Mouse (Mus musculus) lung, adult 2 months (tissue): Measurements from ENCODE around the gene Limch1. TPM values are rescaled to one million over a fixed set of nuclear protein-coding genes. Genes with fewer than 3 reads are reported as not detected.

Experiments
- DNase-seq: peaks from one replicate; pipeline ENCODE4 v3.0.0; 2022
- H3K4me1 ChIP-seq: fragments of 200-500 bp; 2 replicates; pipeline ENCODE4 v1.6.1; 2011; ENCODE audit warnings: low read length; ENCODE audit not compliant: control insufficient read depth, insufficient read depth
- H3K4me3 ChIP-seq: fragments of 200-500 bp; replicated peaks from 2 replicates; pipeline ENCODE3; 2011; ENCODE audit warnings: low read depth, mild to moderate bottlenecking, control low read depth, low read length; ENCODE audit errors: extremely low read depth
- CTCF ChIP-seq: fragments of 200-500 bp; IDR thresholded peaks from 2 replicates; pipeline ENCODE4 v1.5.1; 2011; ENCODE audit warnings: mild to moderate bottlenecking, low read length, control low read depth; ENCODE audit not compliant: insufficient read depth
- POLR2A ChIP-seq: fragments of 200-500 bp; IDR thresholded peaks from 2 replicates; pipeline ENCODE4 v1.6.1; 2011; ENCODE audit warnings: low read depth, mild to moderate bottlenecking, control low read depth, low read length, borderline replicate concordance; ENCODE audit errors: extremely low read depth
- WGBS: fragments of 180-500 bp; shearing (Covaris S2); methylation state at CpG from one replicate; pipeline ENCODE4 v1.1.7; 2018; 5-methylcytosine and 5-hydroxymethylcytosine counted together
- polyA plus RNA-seq: library from polyadenylated mRNA; depleted of rRNA; stranded (reverse); fragments of >200 nt; gene quantifications from 2 replicates; pipeline ENCODE4 v1.2.3, GENCODE M21; 2012

The Limch1 gene
- polyA plus RNA-seq, 1 experiment = 242 TPM

- 71% methylated on average over 3 of the region's 3 CpGs for WGBS
- DNase-seq = no peak
- Histone ChIP-seq H3K4me3 (no peak overlapping the region), H3K4me1 (peaks cover 3% of the 10 kb centered on the region)
- no peak for TF ChIP-seq POLR2A
- no peak for TF ChIP-seq CTCF
Measured at GRCm38 (mm10) chr5:66718413-66718812, 27.2 kb upstream of the Limch1 start.

GRCm38 (mm10) chr5:66718880-66719279 is 26.7 kb upstream of the Limch1 start:
- peaks cover 7% of the 10 kb centered on the region for H3K4me1 ChIP-seq
- DNase-seq = no peak
- no peak overlapping the region for H3K4me3 ChIP-seq
- WGBS = 83% methylated on average over 7 of the region's 7 CpGs
- TF ChIP-seq POLR2A (no peak), CTCF (no peak)

GRCm38 (mm10) chr5:66720921-66721320 is 24.7 kb upstream of the Limch1 start:
- no peak for DNase-seq
- WGBS = 69% methylated on average over 5 of the region's 5 CpGs
- no peak overlapping the region for H3K4me3 ChIP-seq
- peaks cover 7% of the 10 kb centered on the region for H3K4me1 ChIP-seq
- TF ChIP-seq POLR2A (no peak), CTCF (no peak)

GRCm38 (mm10) chr5:66722586-66722985 is 23.0 kb upstream of the Limch1 start:
- 62% methylated on average over 9 of the region's 9 CpGs for WGBS

GRCm38 (mm10) chr5:66723037-66723436 is 22.6 kb upstream of the Limch1 start:
- WGBS = 13% methylated on average over 4 of the region's 4 CpGs
- no peak overlapping the region for H3K4me3 ChIP-seq
- no peak for DNase-seq
- TF ChIP-seq CTCF (no peak), POLR2A (no peak)
- H3K4me1 ChIP-seq = peaks cover 7% of the 10 kb centered on the region

More at GRCm38 (mm10) chr5:66722586-66722985, 23.0 kb upstream of the Limch1 start:
- no peak for DNase-seq
- no peak overlapping the region for H3K4me3 ChIP-seq
- H3K4me1 ChIP-seq = peaks cover 7% of the 10 kb centered on the region
- no peak for TF ChIP-seq POLR2A
- TF ChIP-seq CTCF = no peak

DNA sequence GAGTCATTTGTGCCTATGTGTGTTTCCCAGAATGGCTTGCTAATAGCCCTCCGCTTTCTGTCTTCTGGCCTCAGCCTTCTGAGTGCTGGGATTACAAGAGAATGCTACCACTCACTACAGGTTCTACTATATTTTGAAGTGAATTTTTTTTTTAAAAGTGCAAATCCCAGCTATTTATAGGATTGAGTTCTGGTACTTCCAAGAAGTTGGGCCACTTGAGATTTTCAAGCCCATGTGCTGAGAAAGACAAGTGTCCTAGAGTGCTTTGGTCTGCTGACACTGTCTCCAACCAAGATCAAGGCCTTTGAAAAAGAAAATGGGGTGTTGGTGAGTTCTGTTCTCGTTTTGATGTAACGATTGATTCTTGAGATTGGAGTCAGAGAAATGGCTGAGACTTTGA is 22.0 kb upstream of the Limch1 start:
- H3K4me3 ChIP-seq = no peak overlapping the region
- WGBS = 30% methylated on average over 3 of the region's 3 CpGs

DNA sequence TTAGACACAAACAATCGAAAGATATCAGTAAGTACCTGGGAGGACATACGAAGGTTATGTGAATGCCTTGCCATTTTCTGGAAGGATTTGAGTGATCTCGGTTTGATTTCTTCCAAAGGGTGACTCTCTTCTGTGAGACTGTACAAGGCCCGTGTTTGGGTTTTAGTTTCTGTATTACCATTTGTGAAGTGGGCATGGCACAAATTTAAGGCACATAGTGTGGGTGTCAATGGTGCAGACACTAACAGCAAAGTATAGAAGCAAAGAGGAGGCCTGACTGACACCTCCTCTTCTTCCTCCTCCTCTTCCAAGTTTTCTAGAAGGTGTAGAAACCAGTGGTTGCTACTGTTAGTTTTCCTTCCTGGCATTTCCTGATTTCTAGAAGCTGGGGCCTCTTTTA is 16.3 kb upstream of the Limch1 start:
- no peak overlapping the region for H3K4me3 ChIP-seq
- no peak for DNase-seq
- 90% methylated on average over 4 of the region's 4 CpGs for WGBS
- H3K4me1 ChIP-seq = no peaks in the 10 kb centered on the region
- TF ChIP-seq CTCF = no peak
- no peak for TF ChIP-seq POLR2A

More for the DNA sequence above, 22.0 kb upstream of the Limch1 start:
- DNase-seq = no peak
- no peak for TF ChIP-seq POLR2A
- TF ChIP-seq CTCF = no peak
- H3K4me1 ChIP-seq = peaks cover 7% of the 10 kb centered on the region

DNA sequence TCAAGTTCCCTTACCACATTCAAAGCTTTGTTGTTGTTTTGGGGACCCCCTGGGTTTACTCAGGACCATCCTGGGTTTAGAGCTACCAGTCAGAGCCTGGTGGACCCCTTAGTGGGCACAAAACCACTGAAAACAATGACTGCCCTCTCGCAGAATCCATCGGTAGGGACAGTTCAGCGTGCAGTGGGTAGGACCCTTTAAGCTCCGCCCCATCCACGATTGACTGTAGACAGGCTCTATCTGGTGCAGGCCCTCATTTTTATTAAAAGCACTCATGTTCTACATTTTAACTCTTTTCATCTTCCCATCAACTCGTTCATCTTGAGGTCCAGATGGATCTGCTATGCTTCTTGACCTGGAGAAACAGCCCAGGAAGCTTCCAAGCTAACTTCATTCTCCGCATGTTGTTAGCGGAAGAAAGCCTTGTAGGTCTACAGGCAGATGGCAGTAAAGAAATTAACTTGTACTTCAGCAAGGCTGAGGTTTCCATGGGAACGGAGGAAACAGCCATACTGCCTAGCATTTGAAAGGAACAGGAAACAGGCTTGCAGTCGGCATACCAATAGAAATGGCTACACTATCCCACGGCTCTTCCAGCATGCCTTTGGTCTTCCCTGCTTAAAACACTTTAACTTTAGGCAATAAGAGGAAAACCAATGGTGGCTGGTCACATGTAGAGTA is 14.9 kb upstream of the Limch1 start:
- H3K4me1 ChIP-seq = no peaks in the 10 kb centered on the region
- H3K4me3 ChIP-seq = no peak overlapping the region
- WGBS = 51% methylated on average over 11 of the region's 11 CpGs
- no peak for DNase-seq
- TF ChIP-seq CTCF = no peak
- TF ChIP-seq POLR2A = no peak

DNA sequence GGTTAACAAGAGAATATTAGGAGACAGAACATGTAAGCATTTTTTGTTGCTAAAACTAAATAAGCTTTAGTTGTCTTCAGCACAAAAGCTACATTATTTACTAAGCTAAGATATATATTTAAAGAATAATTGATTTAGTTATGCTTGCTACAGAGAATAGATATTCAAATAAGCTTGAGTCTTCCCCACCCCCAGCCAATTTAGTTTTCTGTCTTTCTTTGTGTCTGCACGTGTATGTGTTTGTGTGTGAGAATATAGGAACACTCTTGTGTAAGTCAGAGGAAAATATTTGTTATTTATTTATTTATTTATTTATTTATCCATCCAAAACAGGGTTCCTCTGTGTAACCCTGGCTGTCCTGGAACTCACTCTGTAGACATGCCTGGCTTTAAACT is 14.3 kb upstream of the Limch1 start:
- H3K4me3 ChIP-seq = no peak overlapping the region
- TF ChIP-seq POLR2A = no peak
- no peak for TF ChIP-seq CTCF
- WGBS = 89% methylated on average over 1 of the region's 1 CpGs
- no peaks in the 10 kb centered on the region for H3K4me1 ChIP-seq
- no peak for DNase-seq

GRCm38 (mm10) chr5:66733556-66733955 is 12.1 kb upstream of the Limch1 start:
- WGBS = 97% methylated on average over 1 of the region's 1 CpGs
- DNase-seq = no peak
- TF ChIP-seq POLR2A (no peak), CTCF (no peak)
- Histone ChIP-seq H3K4me1 (no peaks in the 10 kb centered on the region), H3K4me3 (no peak overlapping the region)

DNA sequence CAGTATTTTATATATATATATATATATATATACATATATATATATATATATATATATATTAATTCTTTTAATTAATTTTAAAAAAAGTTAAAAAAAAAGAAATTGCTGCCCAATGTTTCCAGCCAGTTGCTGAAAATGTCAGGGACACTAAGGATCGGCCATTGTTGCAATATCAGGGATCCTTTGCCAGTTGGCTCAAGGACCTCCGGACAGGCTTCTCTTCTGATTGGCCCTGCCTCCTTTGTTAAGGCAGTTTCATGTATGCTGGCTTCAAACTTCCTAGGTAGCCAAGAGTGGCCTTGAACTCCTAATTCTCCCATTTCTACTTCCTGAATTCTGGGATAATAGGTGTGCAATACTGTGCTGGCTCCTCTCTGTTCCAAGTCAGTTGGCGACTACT is 6.3 kb upstream of the Limch1 start:
- Histone ChIP-seq H3K4me1 (no peaks in the 10 kb centered on the region), H3K4me3 (no peak overlapping the region)
- TF ChIP-seq CTCF = no peak
- no peak for TF ChIP-seq POLR2A
- WGBS = 94% methylated on average over 3 of the region's 3 CpGs
- no peak for DNase-seq
